Mouse (Mus musculus) cortical plate, adult 2 months (tissue): ENCODE results near the gene Hspb9.

Experiments
- CTCF ChIP-seq: fragments of 200-500 bp; IDR thresholded peaks from 2 replicates; pipeline ENCODE4 v1.5.1; 2011; ENCODE audit warnings: mild to moderate bottlenecking, control low read depth, low read length; ENCODE audit not compliant: insufficient read depth; ENCODE audit errors: extremely low read depth
- POLR2A ChIP-seq: fragments of 200-500 bp; IDR thresholded peaks from 2 replicates; pipeline ENCODE4 v1.6.1; 2011; ENCODE audit warnings: mild to moderate bottlenecking, low read length, control low read depth; ENCODE audit not compliant: insufficient read depth; ENCODE audit errors: extremely low read depth

DNA sequence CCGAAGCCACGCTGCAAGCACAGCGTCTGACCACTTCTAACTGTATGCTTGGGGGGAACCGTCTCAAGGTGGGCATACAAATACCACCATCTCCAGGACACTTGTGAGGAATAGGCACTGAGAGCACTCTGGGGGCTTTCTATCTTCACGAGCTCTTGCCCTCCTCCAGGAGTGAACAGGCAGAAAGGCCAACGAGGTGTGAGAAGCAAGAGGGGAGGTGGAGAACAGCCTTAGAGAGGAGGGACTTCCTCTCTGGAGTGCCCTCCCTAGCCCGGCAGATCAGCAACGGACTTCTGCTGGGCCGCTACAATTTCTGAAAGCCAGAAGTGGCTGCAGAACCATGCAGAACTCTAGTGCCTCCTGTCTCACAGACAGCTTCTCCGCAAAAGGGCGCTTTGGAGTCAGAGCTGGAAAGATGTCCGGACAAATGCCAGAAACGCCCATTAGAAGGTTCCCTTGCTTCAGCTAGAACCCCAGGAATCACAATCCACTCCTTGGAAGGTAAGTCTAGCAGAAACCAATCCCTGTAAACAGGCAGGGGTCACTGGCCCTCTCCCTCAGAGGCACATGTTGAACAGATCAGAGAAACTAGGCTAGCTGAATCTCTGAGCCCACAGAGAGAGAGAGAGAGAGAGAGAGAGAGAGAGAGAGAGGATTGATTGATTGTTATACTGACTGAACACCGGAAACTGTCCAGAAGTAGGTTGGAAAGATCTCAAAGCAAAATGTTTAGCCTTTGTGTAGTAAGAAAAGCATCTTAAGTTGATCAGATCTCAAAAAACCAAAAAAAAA, 22.5 kb downstream of the Hspb9 start:
- TF ChIP-seq POLR2A: no peak
- no peak for TF ChIP-seq CTCF
